Mouse (Mus musculus) heart, adult 2 months (tissue): ENCODE measurements around the gene Bcl10. TPM values are rescaled to one million over a fixed set of nuclear protein-coding genes. Genes with fewer than 3 reads are reported as not detected.
A peak's percentile ranks its signal among the peaks of the same experiment; 100 is the strongest.
"Not testable (repeated sequence)": the region's sequence is repeated elsewhere in the genome, so short reads cannot be mapped to it uniquely, and the experiment has no call there.

Experiments used
- DNase-seq, 2 experiments: peaks; one replicate each; pipeline ENCODE4 v3.0.0; 2021
- H3K27ac ChIP-seq: fragments of 200-600 bp; 2 replicates; pipeline ENCODE4 v1.8.1; 2022
- H3K27me3 ChIP-seq: fragments of 200-500 bp; 2 replicates; pipeline ENCODE4 v1.6.1; 2012; ENCODE audit warnings: mild to moderate bottlenecking, low read length, inconsistent platforms, mixed read lengths; ENCODE audit not compliant: control insufficient read depth, insufficient read depth
- H3K36me3 ChIP-seq: fragments of 200-500 bp; 2 replicates; pipeline ENCODE4 v1.6.1; 2012; ENCODE audit warnings: low read length, inconsistent platforms; ENCODE audit not compliant: control insufficient read depth, insufficient read depth
- H3K4me1 ChIP-seq: fragments of 200-500 bp; 2 replicates; pipeline ENCODE4 v1.6.1; 2011; ENCODE audit warnings: low read length; ENCODE audit not compliant: control insufficient read depth, insufficient read depth
- H3K4me3 ChIP-seq: fragments of 200-600 bp; 2 replicates; pipeline ENCODE4 v1.8.1; 2022
- H3K79me2 ChIP-seq: fragments of 200-500 bp; replicated peaks from 2 replicates; pipeline ENCODE4 v1.6.1; 2012; ENCODE audit warnings: mild to moderate bottlenecking, inconsistent platforms, low read length, moderate library complexity, mixed read lengths; ENCODE audit not compliant: control insufficient read depth, insufficient read depth
- H3K9ac ChIP-seq: fragments of 200-500 bp; 2 replicates; pipeline ENCODE4 v1.6.1; 2012; ENCODE audit warnings: low read depth, mild to moderate bottlenecking, control low read depth, inconsistent platforms, low read length, mixed read lengths
- CTCF ChIP-seq: fragments of 200-600 bp; IDR thresholded peaks from 2 replicates; pipeline ENCODE4 v1.8.1; 2022; ENCODE audit warnings: antibody characterized with exemption, mild to moderate bottlenecking, moderate library complexity
- EP300 ChIP-seq: fragments of 200-500 bp; IDR thresholded peaks from 2 replicates; pipeline ENCODE4 v1.6.1; 2011; ENCODE audit warnings: low read depth, low read length, control low read depth; ENCODE audit not compliant: insufficient read depth
- POLR2A ChIP-seq: fragments of 200-500 bp; IDR thresholded peaks from 2 replicates; pipeline ENCODE4 v1.6.1; 2011; ENCODE audit warnings: mild to moderate bottlenecking, low read depth, low read length, control low read depth; ENCODE audit not compliant: insufficient read depth
- WGBS: fragments of 180-500 bp; shearing (Covaris S2); methylation state at CpG from one replicate; pipeline ENCODE4 v1.1.7; 2018; 5-methylcytosine and 5-hydroxymethylcytosine counted together
- intact Hi-C: fragments of 180-260 bp; cut with DNase I; formaldehyde crosslinking; loops from one replicate; pipeline ENCODE4 v1.15.1; 2025
- long read RNA-seq: library from polyadenylated mRNA; stranded (forward); transcript quantifications from one replicate; pipeline ENCODE4 v2.0.0, GENCODE M21; 2021
- polyA plus RNA-seq: library from polyadenylated mRNA; depleted of rRNA; stranded (reverse); fragments of >200 nt; gene quantifications from 2 replicates; pipeline ENCODE4 v1.2.3, GENCODE M21; 2012; rRNA removed
- total RNA-seq, 2 experiments: library from RNA; stranded (reverse); gene quantifications; 2 replicates each; pipeline ENCODE4 v1.2.3; 2021

Gene Bcl10
- total RNA-seq, result 10 to 100 TPM; 17.7 to 19.3 TPM
- 11.0 and 14.0 TPM in 2 replicates for polyA plus RNA-seq
- long read RNA-seq, transcript Bcl10-201 (3 exons, 1,949 nt), result major isoform, 29 of 29 reads
- long read RNA-seq, partial matches to known transcripts, result 0 of 29 reads
- long read RNA-seq, other reads (novel, unspliced or antisense), result 0 of 29 reads

- TF ChIP-seq POLR2A (no peak), EP300 (no peak), CTCF (no peak)
- WGBS, result 28% methylated on average over 11 of the region's 11 CpGs
- Histone ChIP-seq H3K4me1 (peaks cover 10% of the 10 kb centered on the region), H3K27ac (peak within 1 kb of the TSS; percentile 82), H3K79me2 (peaks cover 1% of the 10 kb centered on the region; the same call in 1 of the 2 replicates), H3K27me3 (no peaks in the 10 kb centered on the region), H3K36me3 (peaks cover 8% of the 10 kb centered on the region), H3K4me3 (peak within 1 kb of the TSS; percentile 53), H3K9ac (peak within 1 kb of the TSS; percentile 63)
- intact Hi-C loops, result loop anchor here (5.0 kb wide), 2 partner anchors 275 to 345 kb away; partner anchors contain the start of genes Ccn1 and Znhit6
- no peak for DNase-seq
Observed at GRCm38 (mm10) chr3:145922019-145922854, at the start of gene Bcl10. Gene Bcl10, plus strand, starts transcription at chr3:145922804.

DNA sequence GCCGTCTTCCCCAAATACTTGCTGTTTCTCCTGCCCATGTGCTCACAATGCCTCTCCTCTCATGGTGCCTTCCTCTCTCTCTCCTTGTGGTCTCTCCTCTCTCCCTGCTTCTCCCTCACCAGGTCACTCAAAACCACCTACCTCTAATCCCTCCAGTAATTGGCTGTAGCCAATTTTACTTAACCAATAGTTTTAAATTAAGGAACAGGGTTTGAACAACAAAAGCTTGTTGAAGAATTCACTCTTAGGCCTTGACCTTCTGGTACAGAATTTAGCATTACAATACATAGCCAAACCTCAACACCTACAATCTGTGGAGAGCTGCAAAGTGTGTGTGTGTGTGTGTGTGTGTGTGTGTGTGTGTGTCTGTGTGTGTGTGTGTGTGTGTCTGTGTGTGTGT lies 49.3 kb upstream of the Bcl10 start:
- Histone ChIP-seq H3K27me3 (no peaks in the 10 kb centered on the region), H3K79me2 (no peaks in the 10 kb centered on the region), H3K4me3 (no peak overlapping the region), H3K27ac (peak overlapping the region; percentile 74), H3K4me1 (peaks cover 6% of the 10 kb centered on the region), H3K36me3 (peaks cover 2% of the 10 kb centered on the region; the same call in 1 of the 2 replicates), H3K9ac (no peak overlapping the region)
- intact Hi-C loops, result no loop called here
- DNase-seq, result no peak
- TF ChIP-seq CTCF, result no peak
- no peak for TF ChIP-seq POLR2A
- TF ChIP-seq EP300, result no peak
- WGBS, result 77% methylated on average over 1 of the region's 1 CpGs

DNA sequence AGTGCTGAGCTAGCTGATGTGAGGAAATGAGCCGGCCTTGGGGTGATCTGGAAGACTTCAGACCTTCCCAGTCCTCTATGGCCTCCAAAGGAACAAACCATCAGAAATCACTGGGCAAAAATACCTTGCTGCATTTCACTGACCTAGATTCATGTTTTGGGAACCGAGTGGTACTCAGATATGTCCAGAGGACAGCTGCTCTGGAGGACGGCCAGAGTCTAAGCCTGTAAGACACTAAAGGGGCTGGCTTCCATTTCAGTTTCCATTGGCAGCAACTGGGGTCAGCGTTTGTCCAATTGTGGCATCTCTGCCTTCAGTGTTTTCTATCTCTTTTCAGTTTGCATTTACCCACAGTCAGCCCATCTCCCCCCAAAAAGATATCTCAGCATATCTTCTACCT lies 48.5 kb upstream of the Bcl10 start:
- intact Hi-C loops, result no loop called here
- no peaks in the 10 kb centered on the region for H3K27me3 ChIP-seq
- no peak overlapping the region for H3K4me3 ChIP-seq
- no peak overlapping the region for H3K9ac ChIP-seq
- peak; percentile 52 to 74 for DNase-seq
- no peaks in the 10 kb centered on the region for H3K79me2 ChIP-seq
- peaks cover 2% of the 10 kb centered on the region; the same call in 1 of the 2 replicates for H3K36me3 ChIP-seq
- 37% methylated on average over 4 of the region's 4 CpGs for WGBS
- peak overlapping the region; percentile 81 for H3K27ac ChIP-seq
- no peak for TF ChIP-seq CTCF
- peak; percentile 57; the same call in 1 of the 2 replicates for TF ChIP-seq EP300
- TF ChIP-seq POLR2A, result no peak
- H3K4me1 ChIP-seq, result peaks cover 6% of the 10 kb centered on the region

DNA sequence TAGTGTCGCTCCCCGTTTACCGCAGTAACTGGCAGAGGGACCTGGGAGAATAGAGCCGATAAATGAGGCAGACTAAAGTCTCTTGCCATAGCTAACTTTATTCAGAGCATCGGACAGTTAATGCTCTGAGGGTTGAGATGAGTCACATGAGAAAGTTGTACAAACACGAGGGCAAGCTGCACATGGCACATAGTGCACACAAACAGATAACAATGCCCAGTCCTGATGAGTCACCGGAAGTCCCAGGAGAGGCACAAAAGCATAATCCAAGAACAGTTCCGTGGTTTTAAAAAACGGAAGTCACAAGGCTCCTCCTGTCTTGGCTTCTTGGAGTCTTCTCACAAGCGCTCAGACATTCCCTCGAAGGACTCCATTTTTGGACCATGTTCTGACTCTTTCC lies 46.5 kb upstream of the Bcl10 start:
- intact Hi-C loops, result no loop called here
- Histone ChIP-seq H3K4me3 (no peak overlapping the region), H3K27me3 (no peaks in the 10 kb centered on the region), H3K36me3 (peaks cover 2% of the 10 kb centered on the region; the same call in 1 of the 2 replicates), H3K9ac (no peak overlapping the region), H3K27ac (no peak overlapping the region), H3K4me1 (peaks cover 6% of the 10 kb centered on the region), H3K79me2 (no peaks in the 10 kb centered on the region)
- TF ChIP-seq EP300 (no peak), POLR2A (no peak), CTCF (no peak)
- WGBS, result 51% methylated on average over 11 of the region's 11 CpGs
- no peak for DNase-seq

GRCm38 (mm10) chr3:145878867-145879266 lies 43.7 kb upstream of the Bcl10 start:
- H3K27me3 ChIP-seq, H3K9ac ChIP-seq, H3K36me3 ChIP-seq, H3K27ac ChIP-seq, H3K79me2 ChIP-seq, H3K4me1 ChIP-seq, H3K4me3 ChIP-seq: not testable (repeated sequence)
- intact Hi-C loops, result loop anchor here (2.0 kb wide), 1 partner anchor 16 kb away; no protein-coding TSS in a partner anchor
- 95% methylated on average over 13 of the region's 14 CpGs for WGBS
- DNase-seq, result peak in 1 of 2 experiments; percentile 13

- Histone ChIP-seq H3K79me2 (no peaks in the 10 kb centered on the region), H3K4me1 (peaks cover under 1% of the 10 kb centered on the region), H3K27me3 (no peaks in the 10 kb centered on the region), H3K4me3 (no peak overlapping the region), H3K36me3 (no peaks in the 10 kb centered on the region), H3K9ac (no peak overlapping the region), H3K27ac (no peak overlapping the region)
- WGBS, result 100% methylated on average over 1 of the region's 1 CpGs
- TF ChIP-seq POLR2A (no peak), CTCF (no peak), EP300 (no peak)
- DNase-seq, result no peak
- intact Hi-C loops, result no loop called here
Observed at GRCm38 (mm10) chr3:145880335-145880734, 42.3 kb upstream of the Bcl10 start.
